Mouse (Mus musculus): ENCODE results near the gene Slc25a21. TPM values are rescaled to one million over a fixed set of nuclear protein-coding genes. Genes with fewer than 3 reads are reported as not detected.
A peak's percentile ranks its signal among the peaks of the same experiment; 100 is the strongest.

The Slc25a21 gene
- polyA plus RNA-seq, 1 experiment from 2014 or later, result 5.3 TPM

GRCm38 (mm10) chr12:57201901-57202300, 4.6 kb upstream of the Slc25a21 start:
- Histone ChIP-seq H3K9me3 (no peaks in the 10 kb centered on the region), H3K4me3 (no peak overlapping the region), H3K36me3 (no peaks in the 10 kb centered on the region), H3K4me1 (peaks cover 3% of the 10 kb centered on the region; the same call in 1 of the 2 replicates), H3K27ac (no peak overlapping the region), H3K27me3 (ENCODE audit: insufficient read depth, poor library complexity, severe bottlenecking) (0 out of 2 replicates have a peak, but pooled peaks cover 7% of the 10 kb centered on the region)
- WGBS, result 87% methylated on average over 3 of the region's 3 CpGs
- DNase-seq (ENCODE audit: low spot score), result no peak

GRCm38 (mm10) chr12:57199427-57199826, 2.2 kb upstream of the Slc25a21 start:
- DNase-seq (ENCODE audit: low spot score), result no peak
- H3K27me3 ChIP-seq (ENCODE audit: insufficient read depth, poor library complexity, severe bottlenecking), result 0 out of 2 replicates have a peak, but pooled peaks cover 7% of the 10 kb centered on the region
- H3K36me3 ChIP-seq, result no peaks in the 10 kb centered on the region
- WGBS, result 82% methylated on average over 2 of the region's 2 CpGs
- H3K27ac ChIP-seq, result no peak overlapping the region
- H3K4me1 ChIP-seq, result peaks cover 7% of the 10 kb centered on the region; the same call in 1 of the 2 replicates
- no peaks in the 10 kb centered on the region for H3K9me3 ChIP-seq
- H3K4me3 ChIP-seq, result no peak overlapping the region

DNA sequence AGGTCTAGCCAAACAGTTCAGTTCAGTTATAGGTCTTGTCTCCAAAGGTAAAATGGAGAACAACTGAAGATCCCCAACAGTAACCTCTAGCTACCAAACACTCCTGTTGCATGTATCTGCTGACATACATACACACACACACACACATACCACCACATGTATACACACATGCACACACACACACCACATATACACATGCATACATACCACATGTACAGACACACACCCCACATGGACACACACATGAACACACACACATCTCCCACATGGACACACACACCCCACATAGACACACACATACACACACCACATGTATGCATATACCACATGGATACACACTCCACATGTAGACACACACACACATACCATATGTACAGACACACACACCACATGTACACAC, 997 bp upstream of the Slc25a21 start:
- no peak overlapping the region for H3K4me3 ChIP-seq
- DNase-seq (ENCODE audit: low spot score), result no peak
- H3K36me3 ChIP-seq, result no peaks in the 10 kb centered on the region
- 0 out of 2 replicates have a peak, but pooled peaks cover 7% of the 10 kb centered on the region for H3K27me3 ChIP-seq (ENCODE audit: insufficient read depth, poor library complexity, severe bottlenecking)
- peak overlapping the region; percentile 53; the same call in 1 of the 2 replicates for H3K27ac ChIP-seq
- H3K4me1 ChIP-seq, result peaks cover 7% of the 10 kb centered on the region; the same call in 1 of the 2 replicates
- H3K9me3 ChIP-seq, result no peaks in the 10 kb centered on the region

DNA sequence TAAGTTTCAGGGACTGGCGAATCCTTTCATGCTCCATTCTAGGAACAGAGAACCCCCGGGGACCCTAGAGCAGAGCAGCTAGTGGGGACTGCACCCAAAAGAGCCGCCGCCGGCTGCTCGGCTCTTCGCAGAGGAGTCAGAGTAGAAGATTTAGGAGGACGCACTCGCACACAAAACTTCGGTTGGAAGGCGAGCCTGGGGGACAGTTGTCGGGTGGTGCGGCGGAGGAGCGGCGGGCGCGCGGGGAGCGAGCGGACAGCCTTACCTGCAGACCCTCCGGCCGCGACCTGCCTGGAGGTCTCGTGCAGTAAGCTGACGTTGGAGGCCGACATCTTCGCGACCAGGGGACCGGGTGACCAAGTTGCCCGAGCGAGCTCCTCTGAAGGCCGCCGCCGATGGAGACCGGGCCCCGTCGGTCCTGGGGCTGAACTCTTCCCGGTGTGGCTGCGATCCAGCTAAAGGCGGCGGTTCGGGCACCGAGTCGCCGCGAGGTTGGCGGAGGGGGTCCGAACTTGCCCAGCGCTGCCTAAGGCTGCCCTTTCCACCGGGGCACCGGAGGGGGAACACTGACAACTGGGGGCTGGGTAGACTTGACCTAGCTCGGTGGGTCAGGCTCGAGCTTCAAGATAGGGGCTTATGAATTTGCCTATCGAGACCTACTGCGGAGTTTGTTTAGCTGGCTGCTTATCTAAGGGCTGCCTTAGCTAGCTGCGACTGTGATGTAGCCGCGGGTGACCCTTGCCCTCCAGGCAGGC, 487 bp downstream of the Slc25a21 start:
- peak overlapping the region; percentile 74 for H3K4me3 ChIP-seq
- H3K4me1 ChIP-seq, result peaks cover 7% of the 10 kb centered on the region; the same call in 1 of the 2 replicates
- WGBS, result under 1% methylated on average over 59 of the region's 59 CpGs
- no peaks in the 10 kb centered on the region for H3K9me3 ChIP-seq
- H3K36me3 ChIP-seq, result no peaks in the 10 kb centered on the region
- H3K27ac ChIP-seq, result peak overlapping the region; percentile 85
- H3K27me3 ChIP-seq (ENCODE audit: insufficient read depth, poor library complexity, severe bottlenecking), result 0 out of 2 replicates have a peak, but pooled peaks cover 7% of the 10 kb centered on the region
- DNase-seq (ENCODE audit: low spot score), result peak; percentile 82

DNA sequence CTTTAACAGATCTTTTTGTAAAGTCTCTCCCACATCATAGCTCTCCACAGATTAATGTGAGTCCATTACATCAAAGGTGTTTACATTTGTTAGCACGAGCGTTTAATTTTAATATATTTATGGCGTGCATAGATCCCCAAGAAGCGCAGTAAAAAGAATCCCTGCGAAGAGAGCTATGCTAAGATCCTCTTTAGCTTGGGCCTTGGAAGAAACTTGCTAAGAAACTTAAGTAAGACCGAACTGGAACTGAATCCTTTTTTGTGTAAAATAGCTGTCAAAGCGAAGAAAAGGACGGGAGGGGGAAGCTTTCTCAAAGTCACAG, 1.0 kb downstream of the Slc25a21 start:
- H3K27ac ChIP-seq, result peak overlapping the region; percentile 85
- WGBS, result 12% methylated on average over 8 of the region's 8 CpGs

DNA sequence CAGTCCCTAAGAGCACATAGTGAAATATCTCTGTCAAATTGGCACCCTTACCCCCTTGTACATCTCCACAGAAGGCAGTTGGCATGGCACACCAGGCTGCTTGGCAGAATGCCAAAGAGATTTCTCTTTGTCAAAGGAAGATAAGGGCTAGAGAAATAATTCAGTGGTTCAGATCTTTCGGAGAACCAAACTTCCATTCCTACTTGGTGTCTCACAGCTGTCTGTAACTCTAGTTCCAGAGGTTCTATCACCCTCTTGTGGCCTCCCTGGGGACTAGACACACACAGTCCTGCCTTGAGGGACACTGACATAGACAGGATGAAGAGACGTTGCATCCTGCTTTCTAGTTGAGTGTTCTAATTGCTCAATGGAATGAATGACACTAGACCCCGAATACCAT, 2.7 kb downstream of the Slc25a21 start:
- Histone ChIP-seq H3K36me3 (no peaks in the 10 kb centered on the region), H3K9me3 (no peaks in the 10 kb centered on the region), H3K27ac (no peak overlapping the region), H3K4me1 (peaks cover 7% of the 10 kb centered on the region; the same call in 1 of the 2 replicates), H3K4me3 (no peak overlapping the region), H3K27me3 (ENCODE audit: insufficient read depth, poor library complexity, severe bottlenecking) (0 out of 2 replicates have a peak, but pooled peaks cover 7% of the 10 kb centered on the region)
- WGBS, result 29% methylated on average over 3 of the region's 3 CpGs
- DNase-seq (ENCODE audit: low spot score), result no peak

More for the DNA sequence above, 1.0 kb downstream of the Slc25a21 start:
- DNase-seq (ENCODE audit: low spot score), result no peak
- Histone ChIP-seq H3K4me1 (peaks cover 7% of the 10 kb centered on the region; the same call in 1 of the 2 replicates), H3K36me3 (no peaks in the 10 kb centered on the region), H3K9me3 (no peaks in the 10 kb centered on the region), H3K27me3 (ENCODE audit: insufficient read depth, poor library complexity, severe bottlenecking) (0 out of 2 replicates have a peak, but pooled peaks cover 7% of the 10 kb centered on the region), H3K4me3 (peak overlapping the region; percentile 74)

DNA sequence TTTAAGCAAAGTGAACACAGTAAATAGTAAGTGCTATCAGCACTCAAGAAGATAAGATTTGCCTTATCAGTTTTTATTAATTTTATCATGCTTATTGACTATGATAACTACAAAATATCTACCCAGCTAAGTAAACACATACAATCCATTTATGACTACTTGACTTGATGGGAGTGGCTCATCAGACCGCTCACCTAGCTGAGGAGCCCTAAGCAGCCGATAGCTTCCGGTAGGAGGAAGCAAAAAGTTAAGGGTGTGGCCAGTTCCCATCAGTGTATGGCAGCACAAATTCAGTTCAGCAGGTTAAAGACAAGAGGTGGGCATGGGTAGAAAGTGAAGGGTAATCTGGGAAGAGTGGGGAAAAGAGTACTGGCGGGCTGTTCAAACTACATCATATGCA, 10.2 kb downstream of the Slc25a21 start:
- Histone ChIP-seq H3K27ac (no peak overlapping the region), H3K4me1 (no peaks in the 10 kb centered on the region), H3K36me3 (no peaks in the 10 kb centered on the region), H3K27me3 (ENCODE audit: insufficient read depth, poor library complexity, severe bottlenecking) (no peaks in the 10 kb centered on the region), H3K9me3 (no peaks in the 10 kb centered on the region), H3K4me3 (no peak overlapping the region)
- WGBS, result 87% methylated on average over 4 of the region's 4 CpGs
- no peak for DNase-seq (ENCODE audit: low spot score)

GRCm38 (mm10) chr12:57186126-57186525, 11.1 kb downstream of the Slc25a21 start:
- H3K9me3 ChIP-seq, result no peaks in the 10 kb centered on the region
- H3K4me1 ChIP-seq, result no peaks in the 10 kb centered on the region
- H3K4me3 ChIP-seq, result no peak overlapping the region
- H3K27me3 ChIP-seq (ENCODE audit: insufficient read depth, poor library complexity, severe bottlenecking), result no peaks in the 10 kb centered on the region
- no peaks in the 10 kb centered on the region for H3K36me3 ChIP-seq
- 51% methylated on average over 2 of the region's 2 CpGs for WGBS
- no peak overlapping the region for H3K27ac ChIP-seq
- DNase-seq (ENCODE audit: low spot score), result no peak

- Histone ChIP-seq H3K4me3 (no peak overlapping the region), H3K36me3 (no peaks in the 10 kb centered on the region), H3K4me1 (no peaks in the 10 kb centered on the region), H3K9me3 (no peaks in the 10 kb centered on the region), H3K27ac (no peak overlapping the region), H3K27me3 (ENCODE audit: insufficient read depth, poor library complexity, severe bottlenecking) (no peaks in the 10 kb centered on the region)
- DNase-seq (ENCODE audit: low spot score), result no peak
- WGBS, result 0% methylated on average over 1 of the region's 1 CpGs
These were observed 11.8 kb downstream of the Slc25a21 start for GRCm38 (mm10) chr12:57185475-57185874.

DNA sequence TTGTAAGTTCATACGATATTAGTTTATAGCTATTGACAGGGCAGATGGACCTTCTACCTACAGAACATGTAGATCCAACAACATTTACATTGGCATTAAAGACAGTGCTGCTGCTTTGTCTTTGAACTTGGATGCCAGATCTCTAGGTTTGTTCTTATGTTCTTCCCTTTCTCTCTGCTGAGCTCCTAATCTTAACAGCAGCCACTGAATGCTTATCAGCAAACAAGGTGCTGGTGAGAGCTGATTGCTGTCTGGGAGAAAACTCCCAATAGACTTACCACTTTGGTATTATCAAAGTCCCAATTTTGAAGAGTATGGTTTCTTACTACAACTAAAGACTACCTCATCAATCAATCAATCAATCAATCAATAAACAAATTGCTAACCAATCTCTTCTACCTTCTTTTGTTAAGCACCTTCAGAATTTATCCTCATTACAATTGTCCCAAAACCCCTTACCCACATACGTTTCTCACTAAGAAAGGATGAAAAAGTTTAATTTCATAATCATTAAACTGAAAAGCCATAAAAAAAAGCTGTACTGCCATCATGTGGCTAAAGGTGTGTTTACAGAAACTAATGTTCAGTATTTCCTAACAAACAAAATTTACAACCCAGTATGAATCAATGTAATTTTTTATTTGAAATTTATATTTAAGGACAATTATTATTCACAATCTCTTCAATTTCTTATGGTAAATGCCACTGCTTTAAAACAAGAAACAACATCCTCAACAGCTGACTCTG, 12.7 kb downstream of the Slc25a21 start:
- no peaks in the 10 kb centered on the region for H3K27me3 ChIP-seq (ENCODE audit: insufficient read depth, poor library complexity, severe bottlenecking)
- no peaks in the 10 kb centered on the region for H3K4me1 ChIP-seq
- H3K36me3 ChIP-seq, result no peaks in the 10 kb centered on the region
- no peak overlapping the region for H3K4me3 ChIP-seq
- DNase-seq (ENCODE audit: low spot score), result no peak
- no peaks in the 10 kb centered on the region for H3K9me3 ChIP-seq
- 62% methylated on average over 2 of the region's 2 CpGs for WGBS
- H3K27ac ChIP-seq, result no peak overlapping the region

GRCm38 (mm10) chr12:57179465-57180188, 17.6 kb downstream of the Slc25a21 start:
- DNase-seq (ENCODE audit: low spot score), result no peak
- WGBS, result 46% methylated on average over 5 of the region's 5 CpGs
- H3K9me3 ChIP-seq, result no peaks in the 10 kb centered on the region
- H3K36me3 ChIP-seq, result no peaks in the 10 kb centered on the region
- H3K27me3 ChIP-seq (ENCODE audit: insufficient read depth, poor library complexity, severe bottlenecking), result no peaks in the 10 kb centered on the region
- no peak overlapping the region for H3K4me3 ChIP-seq
- H3K4me1 ChIP-seq, result no peaks in the 10 kb centered on the region
- no peak overlapping the region for H3K27ac ChIP-seq

DNA sequence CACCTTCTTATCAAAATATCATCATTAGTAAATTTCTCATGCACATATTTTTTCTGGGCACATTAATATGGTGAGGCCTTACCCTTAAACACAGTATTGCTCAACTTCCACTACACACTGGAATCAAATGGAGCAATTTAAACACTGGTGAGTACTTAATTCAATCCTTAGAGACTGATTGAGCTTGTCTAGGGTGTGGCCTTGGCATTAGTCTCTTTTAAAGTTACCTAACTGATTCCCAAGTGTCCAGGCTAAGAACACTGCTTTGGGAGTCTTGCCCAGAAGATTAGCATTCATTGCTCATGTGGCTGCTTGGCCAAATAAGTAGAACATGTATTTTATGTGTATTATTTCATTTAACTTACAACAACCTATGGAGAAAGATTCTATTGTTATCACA, 18.5 kb downstream of the Slc25a21 start:
- Histone ChIP-seq H3K27ac (no peak overlapping the region), H3K9me3 (no peaks in the 10 kb centered on the region), H3K36me3 (no peaks in the 10 kb centered on the region), H3K4me3 (no peak overlapping the region), H3K27me3 (ENCODE audit: insufficient read depth, poor library complexity, severe bottlenecking) (no peaks in the 10 kb centered on the region), H3K4me1 (no peaks in the 10 kb centered on the region)
- no peak for DNase-seq (ENCODE audit: low spot score)

DNA sequence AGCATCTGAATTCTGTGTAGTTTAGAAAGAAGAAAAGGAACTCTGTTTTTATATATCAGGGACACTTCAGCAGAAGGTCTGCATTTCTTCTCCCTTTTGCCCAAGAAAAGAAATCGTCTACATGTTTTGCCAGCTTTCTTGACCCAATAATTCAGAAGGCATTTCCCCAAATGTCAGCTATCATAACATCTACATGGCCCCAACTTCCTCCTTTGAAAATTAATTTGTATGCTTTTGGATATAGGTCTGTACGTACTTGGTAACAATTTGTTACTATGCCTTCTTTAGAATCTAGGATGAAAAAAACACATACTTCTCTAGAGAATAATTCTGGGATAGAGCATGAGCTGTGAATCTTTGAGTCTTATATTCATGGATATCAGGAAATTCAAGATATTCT, 34.0 kb downstream of the Slc25a21 start:
- no peak overlapping the region for H3K27ac ChIP-seq

More for the DNA sequence above, 34.0 kb downstream of the Slc25a21 start:
- Histone ChIP-seq H3K27me3 (ENCODE audit: insufficient read depth, poor library complexity, severe bottlenecking) (no peaks in the 10 kb centered on the region), H3K4me3 (no peak overlapping the region), H3K36me3 (no peaks in the 10 kb centered on the region), H3K4me1 (peaks cover 7% of the 10 kb centered on the region), H3K9me3 (no peaks in the 10 kb centered on the region)
- WGBS, result 63% methylated on average over 2 of the region's 2 CpGs
- DNase-seq (ENCODE audit: low spot score), result no peak
